14 mouse cellular contexts compared by ENCODE assay signal in the genomic region with DNA sequence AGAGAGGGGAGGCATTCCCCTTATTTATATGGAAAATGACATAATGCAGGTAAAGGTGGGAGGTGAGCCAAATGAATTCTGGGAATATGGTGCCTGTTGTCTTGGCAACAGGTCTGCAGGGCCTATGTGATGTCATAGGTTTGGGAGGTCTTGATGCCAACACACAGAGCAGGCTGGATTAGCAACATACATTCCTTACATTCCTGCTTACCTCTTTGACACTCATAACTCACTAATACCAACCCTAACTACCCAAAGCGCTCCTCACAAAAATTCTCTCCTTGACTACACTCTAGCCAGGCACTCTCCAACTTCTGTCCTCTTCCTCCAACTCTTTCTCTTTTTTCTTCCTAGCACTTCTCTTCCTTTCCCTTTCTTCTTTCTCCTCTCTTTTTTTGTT.
"Had no signal": no experiment of that assay in that cellular context is flagged by ENCODE, and none has a peak within 500 bp of the region (broad histone marks: within the 10 kb centered on the region; RNA-seq: fewer than 3 reads in every experiment).

No protein-coding gene starts in this region.

- H3K27me3 ChIP-seq: neural tube, embryonic 15.5 days had no signal

- H3K9ac ChIP-seq: liver, embryonic 14.5 days; neural tube, embryonic 15.5 days had no signal

- ATAC-seq: hindbrain, postnatal 0 days had no signal

- DNase-seq: kidney, adult 11 months; kidney, postnatal 10 days; kidney, postnatal 4 days; liver; lung, postnatal 10 days; midbrain, embryonic 14.5 days; right cerebral cortex, adult 18-20 months had no signal

- H3K9me3 ChIP-seq: midbrain, embryonic 10.5 days; neural tube, embryonic 15.5 days had no signal

- H3K4me3 ChIP-seq: layer of hippocampus, adult 2 months; midbrain, embryonic 10.5 days; myocyte; neural tube, embryonic 15.5 days had no signal

- H3K36me3 ChIP-seq: midbrain, embryonic 10.5 days; neural tube, embryonic 15.5 days had no signal

- H3K27ac ChIP-seq: hindbrain, postnatal 0 days; layer of hippocampus, adult 2 months; liver, embryonic 14.5 days; midbrain, embryonic 10.5 days; neural tube, embryonic 15.5 days; stomach, postnatal 0 days had no signal

- H3K4me2 ChIP-seq: neural tube, embryonic 15.5 days had no signal
